Mouse (Mus musculus): Measurements from ENCODE around the gene Odc1.

DNA sequence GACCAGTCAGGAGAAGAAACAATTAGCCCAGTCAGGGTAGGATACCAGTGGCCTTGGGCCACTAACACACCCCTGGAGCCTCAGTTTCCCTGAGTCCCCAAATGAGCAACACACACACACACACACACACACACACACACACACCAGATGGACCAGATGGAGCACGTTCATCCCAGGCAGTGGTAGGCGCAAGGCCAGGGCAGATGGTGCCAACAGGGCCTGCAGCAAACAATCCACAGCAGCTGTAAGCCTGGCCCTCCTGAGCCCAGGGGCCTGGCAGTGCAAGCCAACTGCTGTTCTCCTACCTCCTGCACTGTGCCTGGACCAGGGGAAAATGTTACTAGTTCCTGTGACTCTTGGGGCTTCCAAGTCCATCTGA is 13.4 kb downstream of the Odc1 start:
- no peak for TF ChIP-seq CTCF (IDR thresholded peaks at IDR 0.05; ENCODE audit: low read depth)
- TF ChIP-seq EP300 (IDR thresholded peaks at IDR 0.05; ENCODE audit: low read depth): no peak

Data from heart, postnatal 0 days (tissue).